Mouse (Mus musculus): ENCODE data around the gene Hcrt. TPM values are rescaled to one million over a fixed set of nuclear protein-coding genes. Genes with fewer than 3 reads are reported as not detected.

Hcrt gene
- polyA plus RNA-seq, 1 experiment from 2014 or later = 0.26 TPM

DNA sequence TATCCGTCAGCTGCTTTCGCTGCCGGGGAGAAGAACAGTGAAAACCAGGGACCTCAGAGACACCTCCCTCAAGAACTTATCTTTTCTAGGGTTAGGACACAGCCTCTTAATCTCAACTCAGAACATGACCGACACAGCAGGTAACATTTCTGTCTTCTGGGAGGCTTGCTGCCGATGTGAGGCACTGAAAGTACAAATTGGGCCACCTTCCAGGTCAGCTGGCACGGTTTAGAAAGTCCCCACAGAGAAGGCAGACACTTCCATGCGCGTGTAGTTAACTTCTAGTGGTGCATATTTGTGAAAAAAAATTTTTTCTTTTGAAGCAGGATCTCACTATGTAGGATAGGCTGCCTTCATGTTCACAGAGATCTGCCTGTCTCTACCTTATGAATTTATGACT lies 21.6 kb upstream of the Hcrt start:
- Histone ChIP-seq H3K27ac (replicated peaks) (no peak overlapping the region), H3K9me3 (replicated peaks) (no peaks in the 10 kb centered on the region), H3K4me3 (no peak overlapping the region), H3K36me3 (peaks cover 41% of the 10 kb centered on the region), H3K27me3 (ENCODE audit: low read depth, poor library complexity, severe bottlenecking) (no peaks in the 10 kb centered on the region), H3K4me1 (peaks cover 12% of the 10 kb centered on the region)
- no peak for DNase-seq (ENCODE audit: low spot score)
- WGBS = 93% methylated on average over 8 of the region's 8 CpGs

GRCm38 (mm10) chr11:100782568-100782967 lies 19.8 kb upstream of the Hcrt start:
- Histone ChIP-seq H3K9me3 (replicated peaks) (no peaks in the 10 kb centered on the region), H3K27ac (replicated peaks) (no peak overlapping the region), H3K36me3 (peaks cover 28% of the 10 kb centered on the region), H3K27me3 (ENCODE audit: low read depth, poor library complexity, severe bottlenecking) (no peaks in the 10 kb centered on the region), H3K4me1 (peaks cover 12% of the 10 kb centered on the region), H3K4me3 (no peak overlapping the region)
- DNase-seq (ENCODE audit: low spot score) = no peak
- WGBS = 90% methylated on average over 13 of the region's 13 CpGs

DNA sequence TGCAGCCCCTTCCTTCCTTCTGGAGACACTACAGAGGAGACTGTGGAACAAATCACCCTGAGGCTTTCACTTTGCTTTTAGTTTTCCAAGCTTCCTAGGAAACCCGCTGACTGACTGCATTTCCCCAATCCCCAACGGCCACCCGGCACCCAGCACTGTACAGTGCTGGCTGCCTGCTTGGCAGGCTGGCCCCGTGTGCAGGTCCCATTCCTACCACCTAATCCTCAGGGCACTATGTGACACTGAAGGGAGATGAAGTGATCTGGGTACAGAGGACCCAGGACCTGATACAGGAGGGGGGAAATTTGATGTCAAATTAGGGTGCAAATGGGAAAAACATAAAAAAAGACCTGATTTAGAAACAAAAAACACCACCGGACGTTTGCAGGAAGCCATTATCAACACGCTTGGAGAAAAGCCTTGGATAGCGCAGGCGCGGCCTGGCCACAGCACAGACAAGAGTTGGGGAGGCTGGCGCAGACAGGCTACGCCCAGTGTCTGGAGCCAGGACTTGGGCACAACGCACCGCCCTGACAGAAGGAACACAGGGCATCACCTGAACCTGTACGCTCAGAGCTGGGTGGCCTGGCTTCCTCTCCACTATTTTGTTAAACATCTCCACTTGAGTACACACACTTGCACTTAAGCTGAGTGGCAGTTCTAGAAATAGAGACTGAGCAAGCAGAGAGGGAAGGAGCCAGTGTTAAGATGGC lies 19.2 kb upstream of the Hcrt start:
- H3K27ac ChIP-seq (replicated peaks) = no peak overlapping the region
- H3K36me3 ChIP-seq = peaks cover 26% of the 10 kb centered on the region
- H3K4me1 ChIP-seq = peaks cover 8% of the 10 kb centered on the region
- no peak for DNase-seq (ENCODE audit: low spot score)
- H3K4me3 ChIP-seq = no peak overlapping the region
- no peaks in the 10 kb centered on the region for H3K9me3 ChIP-seq (replicated peaks)
- 87% methylated on average over 15 of the region's 15 CpGs for WGBS
- H3K27me3 ChIP-seq (ENCODE audit: low read depth, poor library complexity, severe bottlenecking) = no peaks in the 10 kb centered on the region

DNA sequence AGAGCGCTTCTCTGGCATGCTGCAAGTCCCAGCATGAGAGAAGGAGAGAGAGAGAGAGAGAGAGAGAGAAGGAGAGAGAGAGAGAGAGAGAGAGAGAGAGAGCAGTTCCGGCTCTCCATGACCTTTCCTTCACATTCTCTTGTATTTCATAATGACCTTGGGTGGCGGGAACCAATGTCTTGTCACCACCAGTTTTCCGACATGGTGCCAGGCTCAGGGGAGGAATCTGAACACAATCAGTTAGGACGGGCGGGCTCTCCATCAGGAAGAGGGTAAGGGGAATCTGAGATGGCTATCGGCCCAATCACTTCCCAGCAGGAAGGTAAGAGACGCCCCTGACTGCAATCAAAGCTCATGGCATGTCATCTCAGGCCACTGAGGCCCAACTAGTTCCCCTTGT lies 17.5 kb upstream of the Hcrt start:
- Histone ChIP-seq H3K27ac (replicated peaks) (no peak overlapping the region), H3K9me3 (replicated peaks) (no peaks in the 10 kb centered on the region), H3K27me3 (ENCODE audit: low read depth, poor library complexity, severe bottlenecking) (no peaks in the 10 kb centered on the region), H3K36me3 (peaks cover 18% of the 10 kb centered on the region), H3K4me3 (no peak overlapping the region), H3K4me1 (no peaks in the 10 kb centered on the region)
- DNase-seq (ENCODE audit: low spot score) = no peak
- WGBS = 82% methylated on average over 8 of the region's 8 CpGs

- no peak overlapping the region for H3K27ac ChIP-seq (replicated peaks)
- H3K9me3 ChIP-seq (replicated peaks) = no peaks in the 10 kb centered on the region
- H3K36me3 ChIP-seq = peaks cover 11% of the 10 kb centered on the region
- no peak overlapping the region for H3K4me3 ChIP-seq
- 79% methylated on average over 3 of the region's 3 CpGs for whole genome bisulfite sequencing
- no peak for DNase-seq (ENCODE audit: low spot score)
- no peaks in the 10 kb centered on the region for H3K4me1 ChIP-seq
- no peaks in the 10 kb centered on the region for H3K27me3 ChIP-seq (ENCODE audit: low read depth, poor library complexity, severe bottlenecking)
Observed at GRCm38 (mm10) chr11:100778069-100778468, 15.3 kb upstream of the Hcrt start.

DNA sequence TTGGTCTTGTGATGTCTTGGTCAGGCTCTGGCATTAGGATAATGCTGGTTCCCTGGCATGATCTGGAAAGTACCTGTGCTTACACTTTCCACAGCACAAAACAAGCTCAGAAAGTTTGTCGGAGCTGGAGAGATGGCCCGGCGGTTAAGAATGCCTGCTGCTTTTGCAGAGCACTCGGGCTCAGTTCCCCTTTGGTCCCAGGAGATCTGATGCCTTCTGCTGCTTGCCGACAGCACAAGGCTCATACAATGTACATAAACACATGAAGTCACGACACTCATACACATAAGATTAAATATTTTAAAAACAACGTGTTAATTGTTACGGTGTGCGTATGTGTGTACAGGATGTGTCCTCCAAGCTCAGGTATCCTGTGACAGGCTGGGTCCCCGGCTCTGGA lies 13.2 kb upstream of the Hcrt start:
- Histone ChIP-seq H3K9me3 (replicated peaks) (no peaks in the 10 kb centered on the region), H3K4me1 (0 out of 2 replicates have a peak, but pooled peaks cover 1% of the 10 kb centered on the region), H3K4me3 (no peak overlapping the region), H3K27ac (replicated peaks) (no peak overlapping the region), H3K27me3 (ENCODE audit: low read depth, poor library complexity, severe bottlenecking) (no peaks in the 10 kb centered on the region), H3K36me3 (no peaks in the 10 kb centered on the region)
- no peak for DNase-seq (ENCODE audit: low spot score)
- 86% methylated on average over 10 of the region's 10 CpGs for WGBS

GRCm38 (mm10) chr11:100774261-100774660 lies 11.5 kb upstream of the Hcrt start:
- no peak overlapping the region for H3K4me3 ChIP-seq
- 83% methylated on average over 4 of the region's 4 CpGs for WGBS
- no peak overlapping the region for H3K27ac ChIP-seq (replicated peaks)
- no peaks in the 10 kb centered on the region for H3K9me3 ChIP-seq (replicated peaks)
- DNase-seq (ENCODE audit: low spot score) = no peak
- H3K4me1 ChIP-seq = peaks cover 12% of the 10 kb centered on the region; the same call in 1 of the 2 replicates
- no peaks in the 10 kb centered on the region for H3K27me3 ChIP-seq (ENCODE audit: low read depth, poor library complexity, severe bottlenecking)
- no peaks in the 10 kb centered on the region for H3K36me3 ChIP-seq

DNA sequence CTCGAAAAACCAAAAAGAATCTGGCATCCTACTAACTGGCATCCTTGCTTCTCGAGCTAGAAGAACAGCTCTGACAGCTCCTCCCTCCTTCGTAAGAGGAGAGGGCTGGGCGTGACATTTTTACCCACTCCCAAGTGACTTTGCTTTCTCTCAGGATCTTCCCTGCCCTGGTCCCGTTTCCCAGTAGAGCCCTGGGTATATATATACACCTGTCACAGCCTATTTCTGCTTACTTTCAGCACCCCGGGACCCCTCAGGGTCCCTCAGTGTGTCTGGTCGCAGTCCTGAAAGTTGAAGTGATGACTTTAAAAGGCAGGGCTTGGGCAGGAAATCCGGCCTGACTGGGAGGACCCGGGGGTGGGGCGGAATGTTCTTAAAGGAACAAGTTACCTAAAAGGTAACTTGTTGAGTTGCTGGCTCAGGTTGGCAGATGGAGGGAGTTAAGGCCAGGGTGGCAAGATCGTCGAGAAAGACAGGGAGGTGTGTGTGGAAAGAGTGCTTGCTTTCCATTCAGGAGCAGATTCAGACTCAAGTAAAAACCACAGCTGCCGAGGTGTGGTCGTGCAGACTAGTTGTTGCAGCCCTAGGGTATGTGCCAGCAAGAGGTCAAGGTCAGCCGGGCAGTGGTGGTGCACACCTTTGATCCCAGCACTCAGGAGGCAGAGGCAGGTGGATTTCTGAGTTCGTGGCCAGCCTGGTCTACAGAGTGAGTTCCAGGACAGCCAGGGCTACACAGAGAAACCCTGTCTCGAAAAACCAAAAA lies 8.1 kb upstream of the Hcrt start, which contains the start of gene Ghdc:
Ghdc (minus strand) TSS at position 312 of the 763 bp plus-strand sequence.
- H3K4me1 ChIP-seq = peaks cover 12% of the 10 kb centered on the region; the same call in 1 of the 2 replicates
- H3K27me3 ChIP-seq (ENCODE audit: low read depth, poor library complexity, severe bottlenecking) = no peaks in the 10 kb centered on the region
- H3K9me3 ChIP-seq (replicated peaks) = no peaks in the 10 kb centered on the region
- H3K4me3 ChIP-seq = peak within 1 kb of the TSS; percentile 54
- peak within 1 kb of the TSS; percentile 63 for H3K27ac ChIP-seq (replicated peaks)
- WGBS = 28% methylated on average over 17 of the region's 17 CpGs
- H3K36me3 ChIP-seq = no peaks in the 10 kb centered on the region
- peak; percentile 44 for DNase-seq (ENCODE audit: low spot score)

DNA sequence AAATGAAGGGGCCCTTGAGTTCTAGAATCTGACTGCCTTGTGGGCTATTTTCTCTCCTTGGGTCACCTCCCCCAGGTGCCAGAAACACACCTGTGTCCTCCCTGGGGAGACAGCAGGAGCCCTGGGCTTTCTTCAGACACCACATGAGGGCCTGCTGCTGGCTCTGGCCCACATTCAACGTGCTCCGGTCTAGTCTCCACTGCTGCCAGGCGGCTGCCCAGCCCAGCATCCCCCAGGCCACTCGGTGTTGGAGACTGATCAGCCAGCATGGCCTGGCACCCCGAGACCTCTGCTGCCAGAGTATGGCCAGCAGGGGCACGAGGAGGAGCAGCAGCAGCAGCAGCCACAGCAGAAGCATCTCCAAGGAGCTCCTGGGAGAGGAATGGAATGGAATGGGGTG lies 7.2 kb upstream of the Hcrt start:
- Histone ChIP-seq H3K4me1 (peaks cover 12% of the 10 kb centered on the region; the same call in 1 of the 2 replicates), H3K4me3 (peak overlapping the region; percentile 54), H3K27me3 (ENCODE audit: low read depth, poor library complexity, severe bottlenecking) (no peaks in the 10 kb centered on the region), H3K36me3 (no peaks in the 10 kb centered on the region), H3K27ac (replicated peaks) (no peak overlapping the region), H3K9me3 (replicated peaks) (no peaks in the 10 kb centered on the region)
- 59% methylated on average over 6 of the region's 6 CpGs for WGBS
- DNase-seq (ENCODE audit: low spot score) = no peak

- Histone ChIP-seq H3K27me3 (ENCODE audit: low read depth, poor library complexity, severe bottlenecking) (peaks cover 9% of the 10 kb centered on the region), H3K9me3 (replicated peaks) (no peaks in the 10 kb centered on the region), H3K4me1 (peaks cover 12% of the 10 kb centered on the region; the same call in 1 of the 2 replicates), H3K27ac (replicated peaks) (no peak overlapping the region), H3K36me3 (no peaks in the 10 kb centered on the region), H3K4me3 (no peak overlapping the region)
- WGBS = 91% methylated on average over 5 of the region's 5 CpGs
- no peak for DNase-seq (ENCODE audit: low spot score)
Observed at GRCm38 (mm10) chr11:100767871-100768270, 5.1 kb upstream of the Hcrt start.

- H3K4me1 ChIP-seq = peaks cover 18% of the 10 kb centered on the region
- 83% methylated on average over 9 of the region's 9 CpGs for WGBS
- no peak for DNase-seq (ENCODE audit: low spot score)
- H3K4me3 ChIP-seq = no peak overlapping the region
- H3K27ac ChIP-seq (replicated peaks) = no peak overlapping the region
- peaks cover 21% of the 10 kb centered on the region for H3K27me3 ChIP-seq (ENCODE audit: low read depth, poor library complexity, severe bottlenecking)
- H3K9me3 ChIP-seq (replicated peaks) = no peaks in the 10 kb centered on the region
- H3K36me3 ChIP-seq = no peaks in the 10 kb centered on the region
Observed at GRCm38 (mm10) chr11:100766726-100767125, 4.0 kb upstream of the Hcrt start.

DNA sequence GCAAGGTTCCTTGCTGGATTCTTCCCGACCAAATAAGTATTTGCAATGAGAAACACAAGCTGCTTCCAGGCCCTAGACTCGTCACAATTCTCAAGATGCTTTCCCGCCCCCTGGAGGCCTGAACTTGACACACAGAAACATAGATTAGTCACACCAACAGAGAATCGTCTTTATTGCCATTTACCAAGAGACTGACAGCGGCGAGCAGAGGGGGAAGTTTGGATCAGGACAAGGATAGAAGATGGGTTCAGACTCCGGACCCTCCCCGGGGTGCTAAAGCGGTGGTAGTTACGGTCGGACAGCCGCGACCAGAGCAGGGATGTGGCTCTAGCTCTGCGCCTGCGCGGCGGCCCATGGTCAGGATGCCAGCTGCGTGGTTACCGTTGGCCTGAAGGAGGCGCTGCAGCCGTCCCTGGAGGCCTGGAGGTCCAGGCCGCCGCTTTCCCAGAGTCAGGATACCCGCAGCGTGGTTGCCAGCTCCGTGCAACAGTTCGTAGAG lies 1.1 kb downstream of the Hcrt start:
- under 1% methylated on average over 27 of the region's 27 CpGs for WGBS
- H3K9me3 ChIP-seq (replicated peaks) = no peaks in the 10 kb centered on the region
- H3K27me3 ChIP-seq (ENCODE audit: low read depth, poor library complexity, severe bottlenecking) = peaks cover 62% of the 10 kb centered on the region
- no peaks in the 10 kb centered on the region for H3K36me3 ChIP-seq
- peak; percentile 93 for DNase-seq (ENCODE audit: low spot score)
- H3K4me1 ChIP-seq = peaks cover 32% of the 10 kb centered on the region
- H3K27ac ChIP-seq (replicated peaks) = peak overlapping the region; percentile 69
- peak overlapping the region; percentile 59 for H3K4me3 ChIP-seq

Data from midbrain, embryonic 10.5 days (tissue).